Mouse (Mus musculus) thymus, adult 18-20 months (tissue): ENCODE results near the gene Ssty2.
"Not testable (repeated sequence)": the region's sequence is repeated elsewhere in the genome, so short reads cannot be mapped to it uniquely, and the experiment has no call there.

Source experiments
- DNase-seq, 2 experiments: peaks; one replicate each; pipeline ENCODE4 v3.0.0; 2022; ENCODE audit warnings: mixed read lengths in 2 of 2

The Ssty2 gene

DNA sequence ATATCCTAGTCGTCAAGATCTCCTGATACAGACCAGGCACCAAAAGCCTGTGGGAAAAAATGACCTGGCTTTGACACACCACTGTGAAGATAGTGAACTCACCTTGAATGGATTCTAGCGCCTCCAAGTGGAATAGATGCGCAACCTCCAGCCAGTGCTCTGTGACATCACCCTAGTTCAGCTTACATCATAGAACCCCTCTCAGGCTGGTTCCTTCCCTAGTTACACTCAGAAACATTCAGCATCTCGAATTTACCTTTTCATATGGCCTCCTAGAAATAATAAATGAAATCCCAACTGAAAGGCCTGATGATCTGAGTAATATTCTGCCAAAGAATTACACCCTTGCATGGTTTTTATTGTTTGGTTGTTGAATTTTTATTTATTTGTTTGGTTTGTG is at the start of gene Ssty2:
Gene Ssty2 (minus strand): TSS at position 101 of the 400 bp plus-strand sequence.
- DNase-seq: not testable (repeated sequence)
